Mouse (Mus musculus): ENCODE data around the gene Galnt11. TPM values are rescaled to one million over a fixed set of nuclear protein-coding genes. Genes with fewer than 3 reads are reported as not detected.
"Not testable (repeated sequence)": the region's sequence is repeated elsewhere in the genome, so short reads cannot be mapped to it uniquely, and the experiment has no call there.

The Galnt11 gene
- 37.7 and 39.3 TPM in 2 replicates for polyA plus RNA-seq (2014; fragmentation: Nextera tagmentation; extraction: Ambion mirVana)

DNA sequence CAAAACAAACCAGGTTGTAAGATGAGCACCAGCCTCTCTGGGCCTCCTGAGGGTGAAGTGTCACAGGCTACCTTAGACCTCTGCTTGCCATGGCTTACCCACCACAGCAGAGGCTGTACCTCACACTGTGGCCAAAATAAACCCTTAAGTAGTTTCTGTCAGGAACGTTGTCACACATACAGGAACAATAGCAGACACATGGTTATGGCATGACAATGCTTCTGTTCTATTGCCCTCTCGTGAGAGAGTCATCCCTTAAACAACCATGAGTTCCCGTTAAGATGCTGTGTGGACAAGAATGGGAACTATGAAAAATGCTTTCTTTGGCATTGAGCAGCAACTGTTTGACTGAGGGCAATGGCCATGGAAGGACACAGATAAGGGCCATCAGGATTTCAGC, at the start of gene Galnt11:
Galnt11 (plus strand) TSS at position 301 of the 400 bp plus-strand sequence.
- peak within 1 kb of the TSS; percentile 62 for H3K4me2 ChIP-seq
- H3K9me3 ChIP-seq (replicated peaks; ENCODE audit: control insufficient read depth, low read length) = no peaks in the 10 kb centered on the region
- H3K4me1 ChIP-seq (ENCODE audit: control insufficient read depth, insufficient read depth, low read length) = peaks cover 5% of the 10 kb centered on the region; the same call in 1 of the 2 replicates
- 76% methylated on average over 3 of the region's 3 CpGs for WGBS (ENCODE audit: insufficient replicate concordance)
- no peaks in the 10 kb centered on the region for H3K27me3 ChIP-seq (ENCODE audit: control insufficient read depth, insufficient read depth, low read length)
- H3K27ac ChIP-seq (ENCODE audit: low read depth, low read length) = peak within 1 kb of the TSS; percentile 54
- H3K4me3 ChIP-seq (ENCODE audit: low read depth, low read length) = peak within 1 kb of the TSS; percentile 73
- no peaks in the 10 kb centered on the region for H3K36me3 ChIP-seq (ENCODE audit: control insufficient read depth, insufficient read depth, low read length)
- ATAC-seq (replicated peaks; ENCODE audit: insufficient number of reproducible peaks, low FRiP score, low TSS enrichment) = no peak
- peak within 1 kb of the TSS; percentile 81 for H3K9ac ChIP-seq (ENCODE audit: low read depth, low read length)

DNA sequence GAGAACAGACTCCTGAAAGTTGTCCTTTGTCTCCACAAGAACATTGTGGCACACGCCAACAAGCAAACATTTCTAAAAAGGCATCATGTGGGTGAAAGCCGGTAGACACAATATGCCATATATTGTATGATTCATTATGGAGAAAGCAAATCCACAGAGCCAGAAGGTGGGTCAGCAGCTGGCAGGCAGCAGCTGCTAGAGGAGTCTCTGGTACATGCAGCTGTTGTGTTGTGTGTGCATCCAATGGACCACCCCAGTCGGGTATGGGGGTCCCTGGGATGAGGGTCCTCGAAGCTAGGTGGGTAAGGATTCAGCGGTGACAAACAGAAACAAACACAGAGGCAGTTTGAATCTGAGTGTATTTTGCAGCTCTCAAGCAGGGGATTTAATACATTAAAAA, 43.8 kb upstream of the Galnt11 start:
- H3K27ac ChIP-seq (ENCODE audit: low read depth, low read length); H3K4me2 ChIP-seq; H3K27me3 ChIP-seq (ENCODE audit: control insufficient read depth, insufficient read depth, low read length); H3K9me3 ChIP-seq (replicated peaks; ENCODE audit: control insufficient read depth, low read length); H3K4me1 ChIP-seq (ENCODE audit: control insufficient read depth, insufficient read depth, low read length); H3K4me3 ChIP-seq (ENCODE audit: low read depth, low read length); H3K9ac ChIP-seq (ENCODE audit: low read depth, low read length); ATAC-seq (replicated peaks; ENCODE audit: insufficient number of reproducible peaks, low FRiP score, low TSS enrichment); H3K36me3 ChIP-seq (ENCODE audit: control insufficient read depth, insufficient read depth, low read length): not testable (repeated sequence)
- 85% methylated on average over 5 of the region's 5 CpGs for WGBS (ENCODE audit: insufficient replicate concordance)

DNA sequence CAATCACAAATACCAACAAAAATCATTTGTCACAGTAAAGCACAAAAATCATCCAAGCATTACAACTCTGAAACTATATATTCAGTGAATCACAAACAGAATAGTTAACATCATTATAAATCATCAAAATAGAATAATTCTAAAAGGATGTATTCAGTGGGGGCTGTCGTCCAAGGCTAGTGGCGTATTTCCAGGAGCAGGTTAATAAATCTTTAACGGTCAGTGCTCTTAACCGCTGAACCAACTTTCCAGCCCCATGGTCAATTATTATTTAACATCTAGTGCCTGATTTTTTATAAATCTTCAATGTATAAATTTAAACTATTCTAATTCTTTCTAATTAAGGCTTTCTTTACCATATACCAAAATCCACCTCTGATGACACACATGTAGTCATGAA, 43.2 kb upstream of the Galnt11 start:
- not testable (repeated sequence) for H3K4me3 ChIP-seq (ENCODE audit: low read depth, low read length); ATAC-seq (replicated peaks; ENCODE audit: insufficient number of reproducible peaks, low FRiP score, low TSS enrichment); H3K9me3 ChIP-seq (replicated peaks; ENCODE audit: control insufficient read depth, low read length); H3K4me2 ChIP-seq; H3K9ac ChIP-seq (ENCODE audit: low read depth, low read length); H3K27ac ChIP-seq (ENCODE audit: low read depth, low read length); H3K36me3 ChIP-seq (ENCODE audit: control insufficient read depth, insufficient read depth, low read length); H3K4me1 ChIP-seq (ENCODE audit: control insufficient read depth, insufficient read depth, low read length); H3K27me3 ChIP-seq (ENCODE audit: control insufficient read depth, insufficient read depth, low read length)
- WGBS (ENCODE audit: insufficient replicate concordance) = 89% methylated on average over 4 of the region's 4 CpGs

DNA sequence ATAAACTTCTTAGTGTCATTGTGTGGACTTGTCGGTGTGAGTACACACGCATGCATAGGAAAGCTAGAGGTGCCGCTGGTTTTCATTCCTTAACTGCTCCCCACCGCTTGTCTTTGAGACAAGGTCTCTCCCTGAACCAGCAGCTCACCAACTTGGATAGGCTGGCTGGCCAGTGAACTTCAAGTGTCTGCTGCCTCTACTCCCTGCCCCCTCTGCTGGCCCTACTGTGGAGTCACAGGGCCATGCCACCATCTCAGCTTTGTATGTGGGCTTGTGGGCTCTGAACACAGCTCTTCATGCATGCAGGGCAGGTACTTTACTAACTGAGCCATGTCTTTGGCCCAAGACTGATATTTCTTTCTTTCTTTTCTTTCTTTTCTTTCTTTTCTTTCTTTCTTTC, 42.4 kb upstream of the Galnt11 start:
- Histone ChIP-seq H3K27me3 (ENCODE audit: control insufficient read depth, insufficient read depth, low read length) (no peaks in the 10 kb centered on the region), H3K27ac (ENCODE audit: low read depth, low read length) (no peak overlapping the region), H3K9me3 (replicated peaks; ENCODE audit: control insufficient read depth, low read length) (no peaks in the 10 kb centered on the region), H3K4me3 (ENCODE audit: low read depth, low read length) (no peak overlapping the region), H3K9ac (ENCODE audit: low read depth, low read length) (no peak overlapping the region), H3K4me1 (ENCODE audit: control insufficient read depth, insufficient read depth, low read length) (peaks cover 4% of the 10 kb centered on the region; the same call in 1 of the 2 replicates), H3K36me3 (ENCODE audit: control insufficient read depth, insufficient read depth, low read length) (no peaks in the 10 kb centered on the region), H3K4me2 (no peak overlapping the region)
- 93% methylated on average over 4 of the region's 4 CpGs for WGBS (ENCODE audit: insufficient replicate concordance)
- ATAC-seq (replicated peaks; ENCODE audit: insufficient number of reproducible peaks, low FRiP score, low TSS enrichment) = no peak

DNA sequence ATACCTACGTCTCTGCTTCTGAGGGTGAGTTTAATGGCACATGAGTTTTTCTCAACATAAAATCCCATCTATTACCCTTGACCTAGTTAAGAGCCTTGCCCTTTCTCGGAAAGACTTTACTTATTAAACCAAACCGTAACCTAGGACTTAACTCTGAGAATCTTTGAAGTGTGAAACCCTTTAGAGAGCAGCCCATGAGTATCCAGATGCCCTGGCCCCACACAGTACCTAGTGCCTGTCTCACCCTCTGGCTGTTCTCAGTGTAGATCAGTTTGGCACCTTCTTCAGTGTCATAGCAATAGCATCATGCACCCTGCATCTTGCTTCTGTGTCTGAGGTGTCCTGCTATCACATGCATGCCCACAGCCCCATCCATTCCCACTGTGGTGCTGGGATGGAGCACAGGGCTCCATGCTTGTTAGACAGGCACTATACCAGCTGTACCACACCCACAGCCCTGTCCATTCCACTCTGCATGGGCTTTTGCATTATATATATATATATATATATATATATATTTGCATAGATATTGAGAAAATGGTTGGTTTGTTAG, 41.7 kb upstream of the Galnt11 start:
- H3K9ac ChIP-seq (ENCODE audit: low read depth, low read length) = no peak overlapping the region
- ATAC-seq (replicated peaks; ENCODE audit: insufficient number of reproducible peaks, low FRiP score, low TSS enrichment) = no peak
- H3K4me1 ChIP-seq (ENCODE audit: control insufficient read depth, insufficient read depth, low read length) = peaks cover 4% of the 10 kb centered on the region; the same call in 1 of the 2 replicates
- no peak overlapping the region for H3K27ac ChIP-seq (ENCODE audit: low read depth, low read length)
- H3K27me3 ChIP-seq (ENCODE audit: control insufficient read depth, insufficient read depth, low read length) = no peaks in the 10 kb centered on the region
- H3K4me2 ChIP-seq = no peak overlapping the region
- H3K36me3 ChIP-seq (ENCODE audit: control insufficient read depth, insufficient read depth, low read length) = no peaks in the 10 kb centered on the region
- WGBS (ENCODE audit: insufficient replicate concordance) = 83% methylated on average over 3 of the region's 3 CpGs
- H3K4me3 ChIP-seq (ENCODE audit: low read depth, low read length) = no peak overlapping the region
- no peaks in the 10 kb centered on the region for H3K9me3 ChIP-seq (replicated peaks; ENCODE audit: control insufficient read depth, low read length)

DNA sequence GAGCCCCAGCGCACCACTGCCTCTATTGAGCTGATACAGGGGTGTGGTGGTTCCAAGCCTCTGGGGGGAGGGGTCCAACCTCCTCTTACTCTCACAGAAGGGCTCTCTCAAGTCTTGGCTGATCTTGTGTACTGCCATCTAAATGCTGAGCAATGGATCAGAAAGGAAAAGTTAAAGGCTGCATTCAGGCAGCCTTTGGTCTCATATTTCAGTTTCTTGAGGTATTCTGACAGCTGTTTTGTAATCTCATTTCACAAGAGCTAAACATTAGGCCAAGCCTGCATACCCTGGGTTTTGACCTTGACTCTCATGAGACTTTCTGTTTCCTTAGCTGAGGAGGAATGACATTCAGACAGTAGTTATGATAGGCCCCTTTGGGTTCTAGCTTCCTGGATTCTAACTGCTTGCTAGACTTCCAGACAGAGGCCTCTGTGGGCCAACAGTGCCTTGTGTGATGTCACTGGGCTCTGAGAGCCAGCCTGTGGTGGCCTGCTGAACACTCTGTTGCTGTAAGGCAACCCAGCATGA, 40.6 kb upstream of the Galnt11 start, which contains the start of gene Galntl5:
Galntl5 (plus strand) TSS at position 457 of the 528 bp plus-strand sequence.
- Histone ChIP-seq H3K4me1 (ENCODE audit: control insufficient read depth, insufficient read depth, low read length) (peaks cover 4% of the 10 kb centered on the region; the same call in 1 of the 2 replicates), H3K27me3 (ENCODE audit: control insufficient read depth, insufficient read depth, low read length) (no peaks in the 10 kb centered on the region), H3K36me3 (ENCODE audit: control insufficient read depth, insufficient read depth, low read length) (no peaks in the 10 kb centered on the region), H3K9ac (ENCODE audit: low read depth, low read length) (no peak within 1 kb of the TSS), H3K27ac (ENCODE audit: low read depth, low read length) (no peak within 1 kb of the TSS), H3K4me2 (no peak within 1 kb of the TSS), H3K9me3 (replicated peaks; ENCODE audit: control insufficient read depth, low read length) (no peaks in the 10 kb centered on the region), H3K4me3 (ENCODE audit: low read depth, low read length) (no peak within 1 kb of the TSS)
- 69% methylated on average over 1 of the region's 1 CpGs for WGBS (ENCODE audit: insufficient replicate concordance)
- ATAC-seq (replicated peaks; ENCODE audit: insufficient number of reproducible peaks, low FRiP score, low TSS enrichment) = no peak

DNA sequence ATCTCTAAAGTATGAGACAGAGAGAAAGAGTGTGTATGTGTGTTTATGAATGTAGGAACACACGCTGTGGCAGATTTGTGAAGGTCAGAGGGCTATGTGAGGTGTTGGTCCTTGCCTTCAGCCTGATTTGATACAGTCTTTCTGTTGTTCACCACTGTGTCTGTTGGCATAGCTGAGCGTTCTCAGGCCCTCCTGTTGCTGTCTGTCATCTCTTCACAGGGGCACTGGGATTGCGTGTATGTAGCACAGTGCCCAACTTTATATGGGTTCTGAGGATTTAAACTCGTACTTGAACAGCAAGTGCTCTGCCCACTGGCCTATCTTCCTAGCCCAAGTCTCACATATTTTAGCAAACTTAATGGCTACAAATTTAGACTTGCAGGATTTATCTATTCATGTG, 38.1 kb upstream of the Galnt11 start:
- WGBS (ENCODE audit: insufficient replicate concordance) = 84% methylated on average over 4 of the region's 4 CpGs
- ATAC-seq (replicated peaks; ENCODE audit: insufficient number of reproducible peaks, low FRiP score, low TSS enrichment) = no peak
- Histone ChIP-seq H3K4me2 (no peak overlapping the region), H3K27ac (ENCODE audit: low read depth, low read length) (no peak overlapping the region), H3K9ac (ENCODE audit: low read depth, low read length) (no peak overlapping the region), H3K9me3 (replicated peaks; ENCODE audit: control insufficient read depth, low read length) (no peaks in the 10 kb centered on the region), H3K27me3 (ENCODE audit: control insufficient read depth, insufficient read depth, low read length) (no peaks in the 10 kb centered on the region), H3K36me3 (ENCODE audit: control insufficient read depth, insufficient read depth, low read length) (no peaks in the 10 kb centered on the region), H3K4me3 (ENCODE audit: low read depth, low read length) (no peak overlapping the region), H3K4me1 (ENCODE audit: control insufficient read depth, insufficient read depth, low read length) (peaks cover 4% of the 10 kb centered on the region; the same call in 1 of the 2 replicates)

DNA sequence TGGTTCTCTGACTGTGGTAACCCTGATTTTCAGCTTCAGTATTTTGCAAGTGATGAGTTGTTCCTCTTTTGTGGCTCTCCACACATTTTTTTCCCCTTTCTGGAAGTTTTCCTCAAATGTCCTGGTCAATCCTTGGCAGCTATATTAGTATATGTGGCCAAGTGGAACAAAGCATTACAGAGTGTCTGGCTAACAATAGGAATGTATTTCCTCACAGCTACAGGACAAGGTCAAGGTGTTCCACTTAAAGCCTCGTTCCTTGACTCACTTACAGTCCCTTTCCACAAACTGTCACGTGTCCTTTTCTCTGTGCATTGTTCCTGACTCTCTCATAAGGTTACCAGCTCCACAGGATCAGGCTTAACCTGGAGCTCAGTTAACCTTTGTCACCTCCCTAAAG, 37.1 kb upstream of the Galnt11 start:
- 51% methylated on average over 2 of the region's 2 CpGs for WGBS (ENCODE audit: insufficient replicate concordance)
- H3K4me1 ChIP-seq (ENCODE audit: control insufficient read depth, insufficient read depth, low read length) = peaks cover 4% of the 10 kb centered on the region; the same call in 1 of the 2 replicates
- no peak for ATAC-seq (replicated peaks; ENCODE audit: insufficient number of reproducible peaks, low FRiP score, low TSS enrichment)

DNA sequence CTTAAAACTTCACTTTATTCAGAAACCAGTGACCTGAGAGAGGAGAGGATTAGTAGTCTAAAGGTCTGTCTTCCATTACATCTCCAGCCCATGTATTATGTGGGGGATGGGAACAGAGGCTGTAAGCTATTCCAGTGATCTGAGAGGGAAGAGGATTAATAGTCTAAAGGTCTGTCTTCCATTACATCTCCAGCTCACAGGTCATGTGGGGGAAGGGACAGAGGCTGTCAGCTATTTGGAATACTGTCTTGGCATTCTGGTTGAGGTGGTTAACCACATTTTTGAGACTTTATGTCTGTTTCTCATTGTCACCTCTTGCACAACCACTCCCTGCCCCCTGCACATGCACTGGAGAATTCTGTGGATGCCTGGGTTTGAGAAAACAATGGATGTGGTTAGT, 34.0 kb upstream of the Galnt11 start:
- H3K4me1 ChIP-seq (ENCODE audit: control insufficient read depth, insufficient read depth, low read length) = no peaks in the 10 kb centered on the region
- ATAC-seq (replicated peaks; ENCODE audit: insufficient number of reproducible peaks, low FRiP score, low TSS enrichment) = no peak
- no peak overlapping the region for H3K4me2 ChIP-seq
- H3K9ac ChIP-seq (ENCODE audit: low read depth, low read length) = no peak overlapping the region
- H3K36me3 ChIP-seq (ENCODE audit: control insufficient read depth, insufficient read depth, low read length) = no peaks in the 10 kb centered on the region
- H3K4me3 ChIP-seq (ENCODE audit: low read depth, low read length) = no peak overlapping the region
- H3K9me3 ChIP-seq (replicated peaks; ENCODE audit: control insufficient read depth, low read length) = no peaks in the 10 kb centered on the region
- no peaks in the 10 kb centered on the region for H3K27me3 ChIP-seq (ENCODE audit: control insufficient read depth, insufficient read depth, low read length)
- H3K27ac ChIP-seq (ENCODE audit: low read depth, low read length) = no peak overlapping the region

More for the DNA sequence above, 37.1 kb upstream of the Galnt11 start:
- no peaks in the 10 kb centered on the region for H3K9me3 ChIP-seq (replicated peaks; ENCODE audit: control insufficient read depth, low read length)
- no peaks in the 10 kb centered on the region for H3K36me3 ChIP-seq (ENCODE audit: control insufficient read depth, insufficient read depth, low read length)
- H3K27me3 ChIP-seq (ENCODE audit: control insufficient read depth, insufficient read depth, low read length) = no peaks in the 10 kb centered on the region
- no peak overlapping the region for H3K9ac ChIP-seq (ENCODE audit: low read depth, low read length)
- no peak overlapping the region for H3K4me3 ChIP-seq (ENCODE audit: low read depth, low read length)
- H3K27ac ChIP-seq (ENCODE audit: low read depth, low read length) = no peak overlapping the region
- no peak overlapping the region for H3K4me2 ChIP-seq
